Mouse (Mus musculus) heart, postnatal 0 days (tissue): ENCODE measurements at regions not wholly inside any gene's neighbourhood (a gene's known extent, or its start where the extent isn't known, plus 50 kb on each side); places are given as distances from the start of the nearest gene placed in this dataset.

Experiments used
- ATAC-seq: fragments of 200-750 bp; cut with Nextera tagmentation; 2 replicates; pipeline ENCODE4 v1.8.0; 2017; ENCODE audit warnings: low read depth, moderate number of reproducible peaks, moderate library complexity; ENCODE audit not compliant: insufficient read depth
- DNase-seq: peaks from one replicate; pipeline ENCODE4 v3.0.0-alpha.2; 2016; ENCODE audit warnings: low spot score
- H3K27ac ChIP-seq: fragments of 300-500 bp; sonication (generic); 2 replicates; pipeline ENCODE4 v1.5.1; 2014; ENCODE audit warnings: low read depth, mild to moderate bottlenecking
- H3K27me3 ChIP-seq: fragments of 300-500 bp; sonication (generic); 2 replicates; pipeline ENCODE4 v1.6.1; 2014; ENCODE audit warnings: low read length, mixed read lengths; ENCODE audit not compliant: control insufficient read depth, insufficient read depth
- H3K36me3 ChIP-seq: fragments of 300-500 bp; sonication (generic); replicated peaks from 2 replicates; pipeline ENCODE4 v1.6.1; 2014; ENCODE audit warnings: low read length, mixed read lengths; ENCODE audit not compliant: control insufficient read depth, insufficient read depth
- H3K4me1 ChIP-seq: fragments of 300-500 bp; sonication (generic); 2 replicates; pipeline ENCODE4 v1.6.1; 2014; ENCODE audit warnings: antibody characterized with exemption; ENCODE audit not compliant: control insufficient read depth, insufficient read depth
- H3K4me2 ChIP-seq: fragments of 300-500 bp; sonication (generic); 2 replicates; pipeline ENCODE4 v1.6.1; 2014; ENCODE audit warnings: low read depth, mild to moderate bottlenecking, low read length, moderate library complexity
- H3K4me3 ChIP-seq: fragments of 300-500 bp; sonication (generic); 2 replicates; pipeline ENCODE4 v1.5.1; 2014; ENCODE audit warnings: low read depth, low read length
- H3K9ac ChIP-seq: fragments of 300-500 bp; sonication (generic); replicated peaks from 2 replicates; pipeline ENCODE4 v1.6.1; 2014; ENCODE audit warnings: low read depth, low read length, mixed read lengths
- H3K9me3 ChIP-seq: fragments of 300-500 bp; sonication (generic); replicated peaks from 2 replicates; pipeline ENCODE4 v1.6.1; 2016; ENCODE audit warnings: low read length; ENCODE audit not compliant: control insufficient read depth
- CTCF ChIP-seq: IDR thresholded peaks from 2 replicates; pipeline ENCODE4 v1.5.1; 2016; ENCODE audit warnings: antibody characterized with exemption, control low read depth, low read depth
- EP300 ChIP-seq: IDR thresholded peaks from 2 replicates; pipeline ENCODE4 v1.6.1; 2016; ENCODE audit warnings: antibody characterized with exemption, low read depth
- WGBS: fragments of 180-500 bp; shearing (Covaris S2); extraction: QIAGEN DNeasy Blood & Tissue Kit; methylation state at CpG from one replicate; pipeline ENCODE4 v1.1.7; 2014; 5-methylcytosine and 5-hydroxymethylcytosine counted together

GRCm38 (mm10) chr15:62151690-62152089 is 1228.9 kb upstream of the A1bg start:
- H3K27ac ChIP-seq: no peak overlapping the region
- TF ChIP-seq EP300 (no peak), CTCF (no peak)
- no peak for ATAC-seq

DNA sequence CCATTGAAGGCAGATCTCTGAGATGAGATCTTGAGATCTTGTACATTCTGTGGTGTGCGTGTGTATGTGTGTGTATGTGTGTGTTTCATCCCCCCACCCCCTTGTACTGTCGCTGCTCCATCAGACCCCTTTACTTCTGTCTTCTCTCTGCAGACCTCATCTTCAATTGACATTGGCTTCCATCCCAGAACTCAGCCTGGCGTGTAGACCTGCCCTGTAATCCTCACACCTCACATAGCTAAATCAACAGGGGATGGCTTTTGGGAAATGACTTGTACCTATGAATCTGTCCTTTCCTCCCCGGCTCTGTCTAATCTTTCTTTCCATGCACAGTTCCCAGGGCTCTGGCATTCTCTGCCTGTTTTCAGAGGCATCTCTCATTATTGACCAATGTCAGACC is 1227.5 kb upstream of the A1bg start:
- H3K27me3 ChIP-seq: no peaks in the 10 kb centered on the region
- no peak overlapping the region for H3K9ac ChIP-seq
- no peak overlapping the region for H3K27ac ChIP-seq
- no peak overlapping the region for H3K4me2 ChIP-seq
- H3K4me1 ChIP-seq: no peaks in the 10 kb centered on the region
- no peak overlapping the region for H3K4me3 ChIP-seq
- H3K9me3 ChIP-seq: no peaks in the 10 kb centered on the region
- no peaks in the 10 kb centered on the region for H3K36me3 ChIP-seq
- ATAC-seq: no peak
- 57% methylated on average over 4 of the region's 4 CpGs for WGBS
- no peak for DNase-seq
- TF ChIP-seq EP300: no peak
- no peak for TF ChIP-seq CTCF

More at GRCm38 (mm10) chr15:62151690-62152089, 1228.9 kb upstream of the A1bg start:
- H3K4me2 ChIP-seq: no peak overlapping the region
- H3K36me3 ChIP-seq: no peaks in the 10 kb centered on the region
- H3K4me3 ChIP-seq: no peak overlapping the region
- no peaks in the 10 kb centered on the region for H3K9me3 ChIP-seq
- H3K9ac ChIP-seq: no peak overlapping the region
- no peaks in the 10 kb centered on the region for H3K4me1 ChIP-seq
- WGBS: 81% methylated on average over 3 of the region's 3 CpGs
- DNase-seq: no peak
- H3K27me3 ChIP-seq: no peaks in the 10 kb centered on the region

DNA sequence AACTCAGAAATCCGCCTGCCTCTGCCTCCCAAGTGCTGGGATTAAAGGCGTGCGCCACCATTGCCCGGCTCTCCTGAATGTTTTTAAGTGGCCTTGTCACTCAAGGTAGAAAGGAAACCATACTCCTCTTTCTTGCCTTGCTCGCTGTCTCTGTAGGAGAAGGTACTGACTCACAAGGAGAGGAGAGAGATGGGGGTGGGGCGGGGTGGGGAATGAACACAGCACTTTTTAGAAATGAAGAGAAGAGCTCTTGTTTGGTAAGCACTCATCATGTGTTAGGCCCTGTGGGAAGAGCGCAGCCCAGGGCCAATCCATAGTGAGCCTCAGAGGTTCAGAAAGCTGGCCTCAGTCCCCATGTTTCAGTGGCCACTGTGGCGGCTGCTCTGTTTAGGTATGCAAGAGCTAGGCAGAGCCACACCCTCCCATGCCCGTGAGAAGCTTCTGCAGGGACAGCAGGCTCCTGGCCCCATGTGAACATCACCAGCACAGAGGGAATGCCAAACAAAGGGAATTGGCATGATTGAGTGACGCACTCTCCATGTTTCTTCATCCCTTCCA is 1225.9 kb upstream of the A1bg start:
- H3K4me2 ChIP-seq: no peak overlapping the region
- no peak for TF ChIP-seq EP300
- TF ChIP-seq CTCF: no peak
- H3K9me3 ChIP-seq: no peaks in the 10 kb centered on the region
- DNase-seq (no peak), ATAC-seq (no peak)
- no peaks in the 10 kb centered on the region for H3K27me3 ChIP-seq
- H3K4me1 ChIP-seq: no peaks in the 10 kb centered on the region
- whole genome bisulfite sequencing: 89% methylated on average over 10 of the region's 10 CpGs
- H3K27ac ChIP-seq: no peak overlapping the region
- H3K4me3 ChIP-seq: no peak overlapping the region
- H3K36me3 ChIP-seq: no peaks in the 10 kb centered on the region
- H3K9ac ChIP-seq: no peak overlapping the region

DNA sequence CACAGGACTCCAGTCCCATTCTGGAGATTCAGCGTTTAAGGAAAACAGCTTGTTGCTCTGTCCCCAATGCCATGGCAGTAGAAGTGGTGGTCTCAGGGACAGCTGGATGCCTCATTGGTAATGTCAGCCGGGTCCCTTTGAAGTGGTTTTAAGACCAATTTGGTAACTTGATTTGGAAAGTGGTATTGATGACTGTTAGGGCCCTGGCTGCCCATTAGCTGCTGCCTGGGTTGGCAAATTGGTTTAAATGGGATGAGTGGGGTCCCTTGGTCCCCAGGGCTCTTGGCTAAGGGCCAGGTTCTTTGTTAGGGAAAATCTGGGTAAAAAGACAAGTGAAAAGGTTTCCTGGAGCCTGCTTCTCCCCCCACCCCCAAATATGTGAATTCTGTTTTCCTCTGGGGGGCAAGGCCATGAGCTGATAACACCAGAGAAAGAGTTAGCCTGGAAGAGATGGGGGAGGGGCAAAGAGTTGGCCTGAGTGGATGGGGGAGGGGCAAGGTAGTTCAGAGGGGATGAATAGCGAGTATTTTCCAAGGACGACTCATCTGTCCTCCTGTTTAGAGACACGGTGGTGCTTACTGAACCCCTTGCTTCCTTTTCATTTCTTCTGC is 1224.6 kb upstream of the A1bg start:
- no peak overlapping the region for H3K9ac ChIP-seq
- WGBS: 43% methylated on average over 5 of the region's 5 CpGs
- ATAC-seq: no peak
- DNase-seq: no peak
- no peaks in the 10 kb centered on the region for H3K36me3 ChIP-seq
- no peak overlapping the region for H3K4me3 ChIP-seq
- H3K4me1 ChIP-seq: no peaks in the 10 kb centered on the region
- no peaks in the 10 kb centered on the region for H3K27me3 ChIP-seq
- TF ChIP-seq EP300: no peak
- no peak for TF ChIP-seq CTCF
- no peak overlapping the region for H3K4me2 ChIP-seq
- no peaks in the 10 kb centered on the region for H3K9me3 ChIP-seq
- no peak overlapping the region for H3K27ac ChIP-seq

DNA sequence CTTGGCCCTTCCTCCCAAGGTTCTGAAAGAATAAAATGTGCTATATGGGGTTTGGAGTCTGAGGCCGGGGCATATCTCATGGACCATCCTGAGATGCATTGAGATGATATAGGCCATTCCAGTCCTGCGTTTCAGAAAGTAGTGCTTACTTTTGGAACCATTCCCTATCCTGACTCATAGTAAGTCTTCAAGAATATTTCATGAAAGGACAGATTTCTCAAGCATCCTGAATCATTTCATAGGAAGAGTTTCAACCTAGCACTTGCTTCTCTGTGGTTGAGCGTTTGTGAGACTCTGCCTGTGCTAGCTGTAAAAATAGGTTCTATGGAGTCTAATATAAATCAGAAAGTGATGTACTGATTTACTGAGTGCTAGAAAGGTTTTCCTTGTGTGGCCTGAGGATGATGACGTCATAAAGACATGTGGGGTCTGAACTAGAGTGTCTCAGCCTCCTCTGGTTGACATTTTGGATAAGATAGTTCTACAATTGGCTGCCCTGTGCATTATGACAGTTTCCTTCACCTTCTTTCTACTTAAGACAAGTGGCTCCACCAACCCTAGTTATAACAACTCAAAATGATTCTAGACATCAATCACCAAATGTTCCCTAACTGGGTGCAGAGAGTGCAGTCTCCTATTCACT is 1223.0 kb upstream of the A1bg start:
- Histone ChIP-seq H3K4me1 (no peaks in the 10 kb centered on the region), H3K4me2 (no peak overlapping the region), H3K36me3 (no peaks in the 10 kb centered on the region), H3K9ac (no peak overlapping the region), H3K9me3 (no peaks in the 10 kb centered on the region), H3K27ac (no peak overlapping the region), H3K27me3 (no peaks in the 10 kb centered on the region), H3K4me3 (no peak overlapping the region)
- TF ChIP-seq EP300: no peak
- TF ChIP-seq CTCF: no peak
- WGBS: 84% methylated on average over 4 of the region's 4 CpGs
- DNase-seq (no peak), ATAC-seq (no peak)
